Mouse (Mus musculus) CH12.LX (cell line): ENCODE measurements around the gene Lemd2. TPM values are rescaled to one million over a fixed set of nuclear protein-coding genes. Genes with fewer than 3 reads are reported as not detected.

Experiments used
- DNase-seq: peaks from one replicate; pipeline ENCODE4 v3.0.0-alpha.2; 2013; ENCODE audit errors: extremely low read depth
- H3K27ac ChIP-seq: 2 replicates; pipeline ENCODE4 v1.5.1; 2012; ENCODE audit warnings: low read depth, mild to moderate bottlenecking, control low read depth, moderate library complexity; ENCODE audit not compliant: insufficient read depth
- H3K27me3 ChIP-seq: replicated peaks from 2 replicates; pipeline ENCODE3; 2012; ENCODE audit warnings: inconsistent platforms
- H3K36me3 ChIP-seq, 2 experiments: replicated peaks in 1 of 2; 2 replicates each; pipeline versions ENCODE3 to v1.6.1; 2012; ENCODE audit warnings: inconsistent platforms in 1 of 2, low read length in 1 of 2, mild to moderate bottlenecking in 1 of 2, mixed read lengths in 1 of 2, moderate library complexity in 1 of 2; ENCODE audit not compliant: control insufficient read depth in 1 of 2, insufficient read depth in 1 of 2
- H3K4me1 ChIP-seq, 2 experiments: 2 replicates each; pipeline ENCODE4 v1.6.1; 2012; ENCODE audit warnings: inconsistent platforms in 1 of 2, moderate library complexity in 1 of 2; ENCODE audit not compliant: insufficient read depth in 2 of 2, control insufficient read depth in 1 of 2
- H3K4me2 ChIP-seq: 2 replicates; pipeline ENCODE4 v1.6.1; 2012; ENCODE audit warnings: low read depth, mild to moderate bottlenecking, control low read depth; ENCODE audit not compliant: poor library complexity, insufficient read depth, severe bottlenecking
- H3K4me3 ChIP-seq, 3 experiments: fragments of 150-350 bp in 1 of 3; sonication (generic) in 1 of 3; replicated peaks in 1 of 3; 2 replicates each; pipeline versions ENCODE3 to v1.5.1; 2011 to 2012; ENCODE audit warnings: low read depth in 2 of 3, low read length in 2 of 3, mild to moderate bottlenecking in 2 of 3, moderate library complexity in 2 of 3, control low read depth in 1 of 3, improper control_type of control experiment in 1 of 3, inconsistent platforms in 1 of 3, mixed read lengths in 1 of 3; ENCODE audit not compliant: poor library complexity in 1 of 3
- H3K79me2 ChIP-seq: replicated peaks from 2 replicates; pipeline ENCODE4 v1.6.1; 2012; ENCODE audit warnings: mild to moderate bottlenecking, moderate library complexity; ENCODE audit not compliant: control insufficient read depth, poor library complexity, insufficient read depth, severe bottlenecking; ENCODE audit errors: extremely low read depth
- H3K9ac ChIP-seq: 2 replicates; pipeline ENCODE4 v1.6.1; 2012; ENCODE audit warnings: low read depth, mild to moderate bottlenecking, control low read depth, moderate library complexity; ENCODE audit not compliant: insufficient read depth
- H3K9me3 ChIP-seq: replicated peaks from 2 replicates; pipeline ENCODE3; 2012; ENCODE audit warnings: low read length, inconsistent platforms, mixed read lengths
- CHD2 ChIP-seq: IDR thresholded peaks from 2 replicates; pipeline ENCODE4 v1.6.1; 2011; ENCODE audit warnings: low read length, improper control_type of control experiment
- E2F4 ChIP-seq: IDR thresholded peaks from 2 replicates; pipeline ENCODE4 v1.6.1; 2011; ENCODE audit warnings: low read depth, low read length, improper control_type of control experiment; ENCODE audit not compliant: insufficient replicate concordance
- GABPA ChIP-seq: IDR thresholded peaks from 2 replicates; pipeline ENCODE4 v1.6.1; 2012; ENCODE audit warnings: low read depth, low read length, improper control_type of control experiment, inconsistent platforms; ENCODE audit not compliant: insufficient replicate concordance
- MAX ChIP-seq: IDR thresholded peaks from 2 replicates; pipeline ENCODE4 v1.6.1; 2011; ENCODE audit warnings: low read length, improper control_type of control experiment
- MXI1 ChIP-seq: IDR thresholded peaks from 2 replicates; pipeline ENCODE4 v1.6.1; 2011; ENCODE audit warnings: mild to moderate bottlenecking, low read depth, low read length, improper control_type of control experiment
- MYC ChIP-seq: IDR thresholded peaks from 2 replicates; pipeline ENCODE4 v1.6.1; 2011; ENCODE audit warnings: low read depth, mild to moderate bottlenecking, improper control_type of control experiment, low read length
- POLR2A ChIP-seq: IDR thresholded peaks from 2 replicates; pipeline ENCODE4 v1.6.1; 2011; ENCODE audit warnings: low read depth, mild to moderate bottlenecking, improper control_type of control experiment, low read length
- POLR2AphosphoS2 ChIP-seq: IDR thresholded peaks from 2 replicates; pipeline ENCODE4 v1.6.1; 2011; ENCODE audit warnings: low read depth, low read length, improper control_type of control experiment
- RAD21 ChIP-seq: IDR thresholded peaks from 2 replicates; pipeline ENCODE4 v1.6.1; 2011; ENCODE audit warnings: low read depth, mild to moderate bottlenecking, low read length, improper control_type of control experiment, moderate library complexity
- SIN3A ChIP-seq: IDR thresholded peaks from 2 replicates; pipeline ENCODE4 v1.6.1; 2012; ENCODE audit warnings: low read length, improper control_type of control experiment, inconsistent platforms
- TBP ChIP-seq: conservative IDR thresholded peaks from 2 replicates; pipeline ENCODE4 v1.6.1; 2011; ENCODE audit warnings: low read depth, low read length, improper control_type of control experiment
- TCF12 ChIP-seq: IDR thresholded peaks from 2 replicates; pipeline ENCODE4 v1.6.1; 2014; ENCODE audit warnings: low read depth, mild to moderate bottlenecking, inconsistent platforms, low read length, improper control_type of control experiment
- USF2 ChIP-seq: conservative IDR thresholded peaks from 2 replicates; pipeline ENCODE4 v1.6.1; 2011; ENCODE audit warnings: low read depth, low read length, improper control_type of control experiment
- ZKSCAN1 ChIP-seq: IDR thresholded peaks from 2 replicates; pipeline ENCODE4 v1.6.1; 2012; ENCODE audit warnings: low read depth, inconsistent platforms, low read length, improper control_type of control experiment, borderline replicate concordance
- ZMIZ1 ChIP-seq: IDR thresholded peaks from 2 replicates; pipeline ENCODE4 v1.6.1; 2012; ENCODE audit warnings: low read depth, mild to moderate bottlenecking, inconsistent platforms, low read length, improper control_type of control experiment
- dilution Hi-C: fragments of 300-500 bp; cut with MboI; formaldehyde crosslinking; loops from 2 replicates; pipeline ENCODE4 v1.14.3; 2020; ENCODE audit warnings: low sequenced_read_pairs; ENCODE audit not compliant: extremely low pct_unique_long_range_greater_than_20kb, extremely low pct_ligation_motif_present
- in situ Hi-C: fragments of 300-500 bp; cut with MboI; formaldehyde crosslinking; loops from 3 replicates; pipeline ENCODE4 v1.14.3; 2019; ENCODE audit warnings: low sequenced_read_pairs, low pct_ligation_motif_present, low pct_unique_long_range_greater_than_20kb, mixed read lengths
- polyA plus RNA-seq: library from polyadenylated mRNA; unstranded; fragments of >175 nt; gene quantifications from 2 replicates; pipeline ENCODE4 v1.2.1, GENCODE M21; 2012; ENCODE audit warnings: low read depth; ENCODE audit not compliant: insufficient read length
- total RNA-seq, 2 experiments: library from RNA; depleted of rRNA; stranded (reverse); fragments of 300-350 nt in 1 of 2; fragments of >200 nt in 1 of 2; gene quantifications; 2 replicates each; pipeline ENCODE4 v1.2.3; 2012 to 2014

Lemd2 gene
- total and polyA plus RNA-seq, 3 experiments, result 15.1 to 28.8 (median 18.4) TPM

DNA sequence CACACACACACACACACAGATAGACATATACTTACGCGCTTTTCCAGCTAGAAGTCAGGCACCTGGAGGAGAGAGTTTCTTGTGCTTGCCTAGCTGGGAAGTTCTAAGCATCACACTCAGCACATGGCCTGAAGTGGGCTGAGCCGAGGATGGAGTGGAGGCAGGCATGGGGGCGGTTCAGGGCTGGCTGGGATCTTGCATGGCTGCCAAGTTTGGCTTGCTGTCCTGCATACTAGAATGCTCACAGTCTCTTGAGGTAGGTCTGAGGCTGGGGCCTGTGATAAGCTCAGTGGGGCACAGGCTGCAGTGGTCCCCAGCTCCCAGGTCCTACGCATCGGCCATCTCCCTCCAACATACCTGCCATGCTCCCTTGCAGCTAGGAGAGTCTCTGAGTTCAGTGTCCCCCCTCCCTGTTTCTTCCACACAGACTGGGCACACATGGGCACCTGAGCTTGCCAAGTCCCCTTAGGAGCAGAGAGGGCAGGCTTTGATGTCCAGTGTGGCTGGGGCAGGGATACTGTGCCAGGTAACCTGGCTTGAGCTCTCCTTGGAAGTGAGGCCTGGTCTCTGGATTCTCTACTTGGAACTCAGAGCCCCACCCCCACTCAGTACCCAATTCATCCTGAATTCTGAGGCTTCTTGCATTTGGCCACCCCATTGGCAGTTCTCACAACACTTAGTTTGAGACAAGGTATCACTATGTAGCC lies 43.6 kb upstream of the Lemd2 start:
- Histone ChIP-seq H3K27me3 (peaks cover 48% of the 10 kb centered on the region), H3K4me1 (no peaks in the 10 kb centered on the region), H3K36me3 (no peaks in the 10 kb centered on the region), H3K4me2 (no peak overlapping the region), H3K79me2 (no peaks in the 10 kb centered on the region), H3K9me3 (peaks cover 11% of the 10 kb centered on the region), H3K9ac (no peak overlapping the region), H3K4me3 (no peak overlapping the region), H3K27ac (no peak overlapping the region)
- DNase-seq, result no peak
- in situ Hi-C loops (no loop called here), dilution Hi-C loops (no loop called here)
- no peak for TF ChIP-seq USF2
- no peak for TF ChIP-seq POLR2A
- no peak for TF ChIP-seq RAD21
- no peak for TF ChIP-seq ZKSCAN1
- no peak for TF ChIP-seq SIN3A
- TF ChIP-seq POLR2AphosphoS2, result no peak
- TF ChIP-seq ZMIZ1, result no peak
- TF ChIP-seq MXI1, result no peak
- TF ChIP-seq E2F4, result no peak

- no peak overlapping the region for H3K4me3 ChIP-seq
- H3K9ac ChIP-seq, result no peak overlapping the region
- in situ Hi-C loops, result no loop called here
- H3K4me1 ChIP-seq, result no peaks in the 10 kb centered on the region
- peaks cover 62% of the 10 kb centered on the region for H3K27me3 ChIP-seq
- no peak for DNase-seq
- no peak for TF ChIP-seq SIN3A
- no peak for TF ChIP-seq MYC
- TF ChIP-seq TCF12, result no peak
- TF ChIP-seq RAD21, result no peak
- no peak for TF ChIP-seq TBP
- no peak for TF ChIP-seq GABPA
- TF ChIP-seq MAX, result no peak
- TF ChIP-seq CHD2, result no peak
- no peak for TF ChIP-seq USF2
- H3K4me2 ChIP-seq, result no peak overlapping the region
- no peaks in the 10 kb centered on the region for H3K79me2 ChIP-seq
- no peaks in the 10 kb centered on the region for H3K36me3 ChIP-seq
- dilution Hi-C loops, result no loop called here
- peaks cover 5% of the 10 kb centered on the region for H3K9me3 ChIP-seq
- no peak overlapping the region for H3K27ac ChIP-seq
These were observed 41.6 kb upstream of the Lemd2 start for GRCm38 (mm10) chr17:27245851-27246381.
